Mouse (Mus musculus) bone marrow macrophage, adult 2 months (primary cell): ENCODE data around the gene Zscan18. TPM values are rescaled to one million over a fixed set of nuclear protein-coding genes. Genes with fewer than 3 reads are reported as not detected.
A peak's percentile ranks its signal among the peaks of the same experiment; 100 is the strongest.
"Not testable (repeated sequence)": the region's sequence is repeated elsewhere in the genome, so short reads cannot be mapped to it uniquely, and the experiment has no call there.

Experiments used
- H3K27ac ChIP-seq: 2 replicates; pipeline ENCODE4 v1.5.1; 2012; ENCODE audit warnings: low read depth, low read length; ENCODE audit not compliant: insufficient read depth
- H3K4me1 ChIP-seq: 2 replicates; pipeline ENCODE4 v1.6.1; 2012; ENCODE audit warnings: low read length; ENCODE audit not compliant: control insufficient read depth, insufficient read depth
- H3K4me3 ChIP-seq: 2 replicates; pipeline ENCODE4 v1.5.1; 2012; ENCODE audit warnings: mild to moderate bottlenecking, low read length, moderate library complexity; ENCODE audit not compliant: insufficient read depth
- CTCF ChIP-seq: IDR thresholded peaks from 2 replicates; pipeline ENCODE4 v1.5.1; 2012; ENCODE audit warnings: low read depth, mild to moderate bottlenecking, low read length, moderate library complexity
- POLR2A ChIP-seq: IDR thresholded peaks from 2 replicates; pipeline ENCODE4 v1.6.1; 2012; ENCODE audit warnings: mild to moderate bottlenecking, low read depth, low read length, borderline replicate concordance
- polyA plus RNA-seq: library from polyadenylated mRNA; stranded (reverse); fragments of >200 nt; gene quantifications from 2 replicates; pipeline ENCODE4 v1.2.4, GENCODE M21; 2012; ENCODE audit not compliant: missing spikeins, insufficient read depth, insufficient read length

The Zscan18 gene
- polyA plus RNA-seq, 1 experiment = 0.32 TPM

- no peak overlapping the region for H3K4me3 ChIP-seq
- no peak for TF ChIP-seq CTCF
- no peak for TF ChIP-seq POLR2A
- H3K27ac ChIP-seq = no peak overlapping the region
- no peaks in the 10 kb centered on the region for H3K4me1 ChIP-seq
Measured at GRCm38 (mm10) chr7:12797971-12798370, 5.5 kb downstream of the Zscan18 start.

DNA sequence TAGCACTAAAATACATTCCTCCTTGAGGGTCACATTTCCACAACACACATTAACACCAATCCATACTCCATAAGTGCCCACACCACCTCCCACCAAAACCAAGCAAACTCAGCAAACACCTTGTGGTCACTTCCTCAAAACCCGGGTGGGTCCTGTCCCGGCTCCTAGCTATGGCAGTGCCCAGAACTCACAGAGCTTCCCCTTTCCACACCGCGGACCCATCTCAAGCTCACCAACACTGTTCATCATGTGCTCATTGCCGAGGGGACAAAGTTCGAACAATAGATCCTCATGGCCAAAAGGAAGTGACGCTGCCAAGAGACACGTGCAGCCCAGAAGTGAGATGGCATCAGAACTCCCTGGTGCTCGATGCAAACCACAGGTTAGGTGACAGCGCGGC, 10.8 kb downstream of the Zscan18 start:
- not testable (repeated sequence) for H3K4me1 ChIP-seq, H3K4me3 ChIP-seq, H3K27ac ChIP-seq

- H3K27ac ChIP-seq = no peak overlapping the region
- no peaks in the 10 kb centered on the region for H3K4me1 ChIP-seq
- TF ChIP-seq CTCF (no peak), POLR2A (no peak)
- no peak overlapping the region for H3K4me3 ChIP-seq
Measured at GRCm38 (mm10) chr7:12788025-12788424, 15.4 kb downstream of the Zscan18 start.

DNA sequence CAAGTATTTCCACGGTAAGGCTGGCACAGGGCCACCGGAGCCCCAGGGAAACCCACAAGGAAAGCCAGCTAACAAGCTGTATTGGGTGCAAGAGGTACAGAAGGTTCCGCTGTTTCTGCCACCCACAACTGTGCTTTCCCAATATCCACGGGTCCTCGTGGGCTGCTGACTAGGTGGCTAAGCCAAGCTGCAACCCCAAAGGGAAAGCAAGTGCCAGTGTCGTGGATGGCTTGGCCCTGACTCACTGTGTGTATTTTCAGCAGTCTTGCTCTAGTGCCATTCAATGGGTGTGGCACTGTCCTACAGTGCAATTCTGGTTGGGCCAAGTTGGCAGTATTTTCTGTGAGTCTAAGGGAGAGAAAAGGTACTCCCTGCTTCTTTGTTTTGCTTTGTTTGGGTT, 16.1 kb downstream of the Zscan18 start:
- Histone ChIP-seq H3K27ac (no peak overlapping the region), H3K4me1 (no peaks in the 10 kb centered on the region), H3K4me3 (no peak overlapping the region)
- TF ChIP-seq CTCF = no peak

- Histone ChIP-seq H3K27ac (no peak overlapping the region), H3K4me3 (peak overlapping the region; percentile 67), H3K4me1 (peaks cover 3% of the 10 kb centered on the region)
- TF ChIP-seq POLR2A = no peak
- TF ChIP-seq CTCF = no peak
Measured at GRCm38 (mm10) chr7:12780151-12780830, 23.1 kb downstream of the Zscan18 start.

GRCm38 (mm10) chr7:12779782-12780150, 23.7 kb downstream of the Zscan18 start:
- no peak for TF ChIP-seq CTCF
- TF ChIP-seq POLR2A = no peak
- H3K4me1 ChIP-seq = peaks cover 3% of the 10 kb centered on the region
- peak overlapping the region; percentile 67 for H3K4me3 ChIP-seq
- H3K27ac ChIP-seq = no peak overlapping the region

DNA sequence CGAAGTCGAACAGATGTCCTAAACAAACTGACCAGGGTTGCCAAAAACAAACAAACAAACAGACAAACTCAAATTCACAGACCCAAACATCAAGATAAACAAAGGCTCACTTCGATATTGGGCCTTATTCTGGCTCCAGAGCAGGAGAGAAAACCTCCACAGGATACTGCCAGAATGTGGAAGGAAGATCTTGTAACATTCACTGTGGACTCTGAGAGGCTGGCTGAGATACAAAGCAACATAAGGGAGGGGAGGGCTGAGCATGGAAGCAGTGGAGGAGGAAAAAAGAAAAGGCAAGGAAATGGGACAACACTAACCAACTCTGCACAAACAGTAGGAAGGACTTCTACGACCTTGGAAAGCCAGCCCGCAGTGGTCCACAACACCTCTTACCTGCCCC, 24.3 kb downstream of the Zscan18 start:
- Histone ChIP-seq H3K27ac (no peak overlapping the region), H3K4me1 (peaks cover 3% of the 10 kb centered on the region), H3K4me3 (no peak overlapping the region)
- TF ChIP-seq POLR2A (no peak), CTCF (no peak)

DNA sequence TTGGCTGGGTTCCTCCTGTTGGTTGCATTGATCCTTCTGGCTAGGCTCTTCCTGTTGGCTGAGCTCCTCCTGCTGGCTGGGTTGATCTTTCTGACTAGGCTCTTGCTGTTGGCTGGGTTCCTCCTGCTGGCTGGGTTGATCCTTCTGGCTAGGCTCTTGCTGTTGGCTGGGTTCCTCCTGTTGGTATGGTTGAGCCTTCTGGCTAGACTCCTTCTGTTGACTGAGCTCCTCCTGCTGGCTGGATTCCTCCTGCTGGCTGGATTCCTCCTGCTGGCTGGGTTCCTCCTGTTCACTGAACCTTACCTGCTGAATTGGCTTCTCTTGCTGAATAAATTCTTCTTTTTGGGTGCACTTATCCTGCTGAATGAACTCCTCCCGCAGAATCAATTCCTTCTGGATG, 28.8 kb downstream of the Zscan18 start:
- no peaks in the 10 kb centered on the region for H3K4me1 ChIP-seq
- H3K4me3 ChIP-seq = no peak overlapping the region
- TF ChIP-seq CTCF (no peak), POLR2A (no peak)
- H3K27ac ChIP-seq = no peak overlapping the region

- H3K27ac ChIP-seq = no peak overlapping the region
- no peaks in the 10 kb centered on the region for H3K4me1 ChIP-seq
- H3K4me3 ChIP-seq = no peak overlapping the region
- TF ChIP-seq CTCF (no peak), POLR2A (no peak)
Measured at GRCm38 (mm10) chr7:12774111-12774510, 29.3 kb downstream of the Zscan18 start.

DNA sequence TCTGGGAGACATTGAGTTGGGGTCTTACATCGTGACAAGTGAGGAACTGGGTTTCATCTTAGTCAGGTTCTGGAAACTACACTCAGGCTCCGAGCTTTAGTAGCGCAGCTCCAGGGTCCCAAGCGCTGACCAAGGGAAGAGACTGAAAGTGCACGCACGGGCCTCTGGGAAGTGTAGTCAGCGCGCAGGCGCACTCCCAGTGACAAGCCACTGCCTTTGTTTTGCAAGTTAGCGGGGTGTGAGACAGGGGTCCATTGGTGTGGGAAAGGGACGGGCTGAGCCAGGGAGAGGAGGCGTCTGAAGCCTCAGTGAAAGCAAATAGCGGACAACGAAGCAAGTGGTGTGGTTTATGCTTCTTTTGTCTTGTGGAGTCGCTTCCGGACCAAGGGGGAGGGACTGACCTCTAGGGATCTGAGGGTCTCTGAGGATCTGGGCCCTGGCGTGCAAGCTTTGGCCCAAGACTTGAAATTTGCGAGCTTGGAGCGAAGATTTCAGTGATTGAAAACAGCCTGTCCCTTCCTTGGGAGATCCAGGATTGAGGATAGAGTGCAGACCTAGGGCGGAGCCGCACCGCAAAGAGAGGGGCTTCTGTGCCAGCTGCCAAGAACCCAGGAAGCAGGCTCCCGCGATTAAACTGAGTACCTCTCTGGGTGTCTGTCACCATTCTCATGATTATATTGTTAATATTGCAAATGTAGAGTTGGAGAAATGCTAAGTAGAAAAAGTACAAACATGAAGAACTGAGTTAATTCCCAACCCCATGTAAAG, 53.8 kb downstream of the Zscan18 start:
- Histone ChIP-seq H3K4me1 (no peaks in the 10 kb centered on the region), H3K4me3 (no peak overlapping the region), H3K27ac (no peak overlapping the region)
- no peak for TF ChIP-seq CTCF
- no peak for TF ChIP-seq POLR2A

DNA sequence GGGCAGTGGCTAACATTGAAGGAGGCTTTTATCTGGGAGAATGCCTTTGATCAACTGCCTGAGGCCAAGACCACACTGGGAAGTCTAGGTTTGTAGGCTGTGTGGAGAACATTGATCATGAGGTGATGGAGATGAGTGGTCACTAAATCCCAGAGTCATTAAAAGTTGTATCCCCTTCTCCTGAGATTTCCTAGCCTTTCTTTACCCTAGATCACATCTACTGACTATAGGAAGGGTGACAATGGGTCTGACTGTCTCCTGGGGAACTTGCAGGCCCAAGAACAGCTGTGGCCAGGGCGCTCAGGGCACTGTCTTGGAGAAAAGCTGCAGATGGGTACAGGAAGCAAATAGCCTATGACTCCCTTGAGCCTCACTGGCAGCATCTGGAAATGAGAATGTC, 68.5 kb downstream of the Zscan18 start, which contains the start of gene Vmn2r56:
Gene Vmn2r56, minus strand, starts transcription at position 101 of the 400 bp plus-strand sequence.
- Histone ChIP-seq H3K4me3 (no peak within 1 kb of the TSS), H3K27ac (no peak within 1 kb of the TSS), H3K4me1 (no peaks in the 10 kb centered on the region)
- TF ChIP-seq POLR2A (no peak), CTCF (no peak)

Other genes with a start within 250 kb of the Zscan18 start
- gene Vmn2r53, start 194.8 kb downstream of the Zscan18 start, polyA plus RNA-seq = 0.03 and 0.05 TPM in 2 replicates
- gene Vmn2r54, start 163.3 kb downstream of the Zscan18 start, polyA plus RNA-seq = not detected in 2 replicates
- not detected in 2 replicates for gene Vmn2r55, start 118.6 kb downstream of the Zscan18 start, polyA plus RNA-seq
- gene Vmn2r56, start 68.6 kb downstream of the Zscan18 start, polyA plus RNA-seq = not detected in 2 replicates
- 9.8 and 10.1 TPM in 2 replicates for gene Zfp329, start 15.2 kb upstream of the Zscan18 start, polyA plus RNA-seq
- 19.9 and 20.4 TPM in 2 replicates for gene Zfp110, start 31.1 kb upstream of the Zscan18 start, polyA plus RNA-seq
- 2.8 and 3.4 TPM in 2 replicates for gene Zfp128, start 77.5 kb upstream of the Zscan18 start, polyA plus RNA-seq
- 6.5 and 6.7 TPM in 2 replicates for gene Zscan22, start 94.2 kb upstream of the Zscan18 start, polyA plus RNA-seq
- 1,220 and 1,261 TPM in 2 replicates for gene Rps5, start 118.7 kb upstream of the Zscan18 start, polyA plus RNA-seq
- gene Rnf225, start 123.8 kb upstream of the Zscan18 start, polyA plus RNA-seq = 0.24 TPM in 1 of 2 replicates, not detected in the other
- gene Zfp324, start 162.2 kb upstream of the Zscan18 start, polyA plus RNA-seq = 3.8 and 3.9 TPM in 2 replicates
- 2.6 and 3.6 TPM in 2 replicates for gene Zfp446, start 174.2 kb upstream of the Zscan18 start, polyA plus RNA-seq
- not detected in 2 replicates for gene Slc27a5, start 194.6 kb upstream of the Zscan18 start, polyA plus RNA-seq
- gene Trim28, start 195.5 kb upstream of the Zscan18 start, polyA plus RNA-seq = 165 and 177 TPM in 2 replicates
- gene Zbtb45, start 206.4 kb upstream of the Zscan18 start, polyA plus RNA-seq = 15.6 and 17.3 TPM in 2 replicates
- 161 and 167 TPM in 2 replicates for gene Chmp2a, start 231.2 kb upstream of the Zscan18 start, polyA plus RNA-seq
- 171 and 193 TPM in 2 replicates for gene Ube2m, start 234.6 kb upstream of the Zscan18 start, polyA plus RNA-seq